Mouse (Mus musculus) midbrain, postnatal 0 days (tissue): ENCODE measurements around the gene Pkdcc. TPM values are rescaled to one million over a fixed set of nuclear protein-coding genes. Genes with fewer than 3 reads are reported as not detected.

Experiments used
- ATAC-seq: fragments of 200-750 bp; cut with Nextera tagmentation; 2 replicates; pipeline ENCODE4 v1.8.0; 2017; ENCODE audit warnings: moderate number of reproducible peaks, mild to moderate bottlenecking, moderate TSS enrichment, moderate library complexity; ENCODE audit not compliant: low FRiP score
- DNase-seq: peaks from one replicate; pipeline ENCODE4 v3.0.0-alpha.2; 2015; ENCODE audit warnings: low spot score
- H3K27ac ChIP-seq: fragments of 300-500 bp; sonication (generic); 2 replicates; pipeline ENCODE4 v1.5.1; 2014; ENCODE audit warnings: low read depth, mild to moderate bottlenecking, low read length, mixed read lengths
- H3K27me3 ChIP-seq: fragments of 300-500 bp; sonication (generic); 2 replicates; pipeline ENCODE4 v1.6.1; 2014; ENCODE audit warnings: low read length, control low read depth, mixed read lengths; ENCODE audit not compliant: insufficient read depth
- H3K36me3 ChIP-seq: fragments of 300-500 bp; sonication (generic); 2 replicates; pipeline ENCODE4 v1.6.1; 2014; ENCODE audit warnings: low read length, control low read depth, mixed read lengths; ENCODE audit not compliant: insufficient read depth
- H3K4me1 ChIP-seq: fragments of 300-500 bp; sonication (generic); 2 replicates; pipeline ENCODE4 v1.6.1; 2014; ENCODE audit warnings: mild to moderate bottlenecking, control low read depth, antibody characterized with exemption, low read length, mixed read lengths; ENCODE audit not compliant: insufficient read depth
- H3K4me2 ChIP-seq: fragments of 300-500 bp; sonication (generic); 2 replicates; pipeline ENCODE4 v1.6.1; 2014; ENCODE audit warnings: low read depth, mild to moderate bottlenecking, low read length, mixed read lengths; ENCODE audit not compliant: poor library complexity, severe bottlenecking
- H3K4me3 ChIP-seq: fragments of 300-500 bp; sonication (generic); 2 replicates; pipeline ENCODE4 v1.5.1; 2014; ENCODE audit warnings: low read depth, mild to moderate bottlenecking, low read length, moderate library complexity
- H3K9ac ChIP-seq: fragments of 300-500 bp; sonication (generic); replicated peaks from 2 replicates; pipeline ENCODE4 v1.6.1; 2014; ENCODE audit warnings: mild to moderate bottlenecking, low read length, moderate library complexity, mixed read lengths; ENCODE audit not compliant: poor library complexity, severe bottlenecking
- H3K9me3 ChIP-seq: fragments of 300-500 bp; sonication (generic); 2 replicates; pipeline ENCODE4 v1.6.1; 2016; ENCODE audit warnings: low read length, control low read depth
- CTCF ChIP-seq: IDR thresholded peaks from 2 replicates; pipeline ENCODE4 v1.5.1; 2016; ENCODE audit warnings: antibody characterized with exemption, mild to moderate bottlenecking
- WGBS: fragments of 180-500 bp; shearing (Covaris S2); extraction: QIAGEN DNeasy Blood & Tissue Kit; methylation state at CpG from one replicate; pipeline ENCODE4 v1.1.7; 2014; 5-methylcytosine and 5-hydroxymethylcytosine counted together
- polyA plus RNA-seq: library from polyadenylated mRNA; unstranded; fragments of >200 nt; fragmentation: Nextera tagmentation; extraction: Ambion mirVana; gene quantifications from 2 replicates; pipeline ENCODE4 v1.2.1, GENCODE M21; 2015
- total RNA-seq: library from RNA; depleted of rRNA; stranded (reverse); fragments of >200 nt; gene quantifications from 2 replicates; pipeline ENCODE4 v1.2.3, GENCODE M21; 2014

Gene Pkdcc
- total and polyA plus RNA-seq, 2 experiments from 2014 or later: 2.1 to 33.7 TPM

- H3K9me3 ChIP-seq: no peaks in the 10 kb centered on the region
- H3K27me3 ChIP-seq: peaks cover 14% of the 10 kb centered on the region; the same call in 1 of the 2 replicates
- H3K9ac ChIP-seq: no peak overlapping the region
- ATAC-seq: no peak
- H3K4me3 ChIP-seq: no peak overlapping the region
- H3K36me3 ChIP-seq: no peaks in the 10 kb centered on the region
- H3K27ac ChIP-seq: no peak overlapping the region
- WGBS: 56% methylated on average over 2 of the region's 2 CpGs
- H3K4me1 ChIP-seq: 0 out of 2 replicates have a peak, but pooled peaks cover 3% of the 10 kb centered on the region
- H3K4me2 ChIP-seq: no peak overlapping the region
- no peak for TF ChIP-seq CTCF
- DNase-seq: no peak
Observed at GRCm38 (mm10) chr17:83208455-83208854, 6.6 kb upstream of the Pkdcc start.

GRCm38 (mm10) chr17:83210531-83210930 is 4.6 kb upstream of the Pkdcc start:
- no peak for ATAC-seq
- Histone ChIP-seq H3K36me3 (no peaks in the 10 kb centered on the region), H3K9me3 (no peaks in the 10 kb centered on the region), H3K4me1 (no peaks in the 10 kb centered on the region), H3K4me3 (no peak overlapping the region), H3K9ac (no peak overlapping the region), H3K27me3 (peaks cover 10% of the 10 kb centered on the region; the same call in 1 of the 2 replicates), H3K27ac (no peak overlapping the region), H3K4me2 (no peak overlapping the region)
- 77% methylated on average over 5 of the region's 5 CpGs for WGBS
- no peak for TF ChIP-seq CTCF
- no peak for DNase-seq

GRCm38 (mm10) chr17:83211196-83211595 is 3.9 kb upstream of the Pkdcc start:
- H3K4me3 ChIP-seq: no peak overlapping the region
- WGBS: 84% methylated on average over 10 of the region's 10 CpGs
- no peak for TF ChIP-seq CTCF

GRCm38 (mm10) chr17:83212422-83212821 is 2.7 kb upstream of the Pkdcc start:
- no peak overlapping the region for H3K27ac ChIP-seq
- TF ChIP-seq CTCF: no peak
- ATAC-seq: no peak

More at GRCm38 (mm10) chr17:83211196-83211595, 3.9 kb upstream of the Pkdcc start:
- Histone ChIP-seq H3K36me3 (no peaks in the 10 kb centered on the region), H3K27me3 (peaks cover 10% of the 10 kb centered on the region; the same call in 1 of the 2 replicates), H3K27ac (no peak overlapping the region), H3K4me2 (no peak overlapping the region), H3K9me3 (no peaks in the 10 kb centered on the region), H3K9ac (no peak overlapping the region), H3K4me1 (peaks cover 1% of the 10 kb centered on the region; the same call in 1 of the 2 replicates)
- DNase-seq: no peak
- no peak for ATAC-seq

GRCm38 (mm10) chr17:83213228-83213915 is 1.7 kb upstream of the Pkdcc start:
- Histone ChIP-seq H3K4me3 (no peak overlapping the region), H3K9me3 (no peaks in the 10 kb centered on the region), H3K4me1 (peaks cover 12% of the 10 kb centered on the region; the same call in 1 of the 2 replicates), H3K4me2 (no peak overlapping the region; the same call in 1 of the 2 replicates), H3K27ac (0 out of 2 replicates have a peak overlapping the region, but pooled peaks have one; percentile 12), H3K36me3 (no peaks in the 10 kb centered on the region), H3K27me3 (peaks cover 22% of the 10 kb centered on the region), H3K9ac (no peak overlapping the region)
- WGBS: 47% methylated on average over 9 of the region's 9 CpGs
- DNase-seq (no peak), ATAC-seq (no peak)
- TF ChIP-seq CTCF: no peak

More at GRCm38 (mm10) chr17:83212422-83212821, 2.7 kb upstream of the Pkdcc start:
- no peak for DNase-seq
- 70% methylated on average over 2 of the region's 2 CpGs for WGBS
- Histone ChIP-seq H3K4me3 (no peak overlapping the region), H3K9ac (no peak overlapping the region), H3K4me1 (peaks cover 10% of the 10 kb centered on the region; the same call in 1 of the 2 replicates), H3K36me3 (no peaks in the 10 kb centered on the region), H3K27me3 (peaks cover 16% of the 10 kb centered on the region; the same call in 1 of the 2 replicates), H3K9me3 (no peaks in the 10 kb centered on the region), H3K4me2 (no peak overlapping the region)

- Histone ChIP-seq H3K4me1 (peaks cover 12% of the 10 kb centered on the region; the same call in 1 of the 2 replicates), H3K4me2 (peak overlapping the region; percentile 96), H3K36me3 (no peaks in the 10 kb centered on the region), H3K27ac (peak overlapping the region; percentile 70), H3K9ac (peak overlapping the region; percentile 91), H3K4me3 (peak overlapping the region; percentile 74), H3K9me3 (no peaks in the 10 kb centered on the region), H3K27me3 (peaks cover 30% of the 10 kb centered on the region)
- peak; percentile 29; the same call in 1 of the 2 replicates for TF ChIP-seq CTCF
- ATAC-seq (peak; percentile 36), DNase-seq (peak; percentile 73)
- 1% methylated on average over 16 of the region's 16 CpGs for WGBS
Observed at GRCm38 (mm10) chr17:83214161-83214592, 915 bp upstream of the Pkdcc start.
